Mouse (Mus musculus) lung, postnatal 0 days (tissue): ENCODE results near the gene Zfp943. TPM values are rescaled to one million over a fixed set of nuclear protein-coding genes. Genes with fewer than 3 reads are reported as not detected.
"Not testable (repeated sequence)": the region's sequence is repeated elsewhere in the genome, so short reads cannot be mapped to it uniquely, and the experiment has no call there.

Source experiments
- ATAC-seq: fragments of 200-750 bp; cut with Nextera tagmentation; 2 replicates; pipeline ENCODE4 v1.8.0; 2017; ENCODE audit warnings: moderate library complexity
- DNase-seq: peaks from one replicate; pipeline ENCODE4 v3.0.0-alpha.2; 2016; ENCODE audit warnings: low spot score
- H3K27ac ChIP-seq: fragments of 300-500 bp; sonication (generic); 2 replicates; pipeline ENCODE4 v1.5.1; 2014; ENCODE audit warnings: antibody characterized with exemption, mild to moderate bottlenecking, low read length, mixed read lengths
- H3K27me3 ChIP-seq: fragments of 300-500 bp; sonication (generic); replicated peaks from 2 replicates; pipeline ENCODE4 v1.6.1; 2014; ENCODE audit warnings: low read length, mixed read lengths; ENCODE audit not compliant: insufficient read depth
- H3K36me3 ChIP-seq: fragments of 300-500 bp; sonication (generic); 2 replicates; pipeline ENCODE4 v1.6.1; 2014; ENCODE audit warnings: low read length, mixed read lengths; ENCODE audit not compliant: insufficient read depth
- H3K4me1 ChIP-seq: fragments of 300-500 bp; sonication (generic); 2 replicates; pipeline ENCODE4 v1.6.1; 2014; ENCODE audit warnings: antibody characterized with exemption, low read depth, low read length, mixed read lengths; ENCODE audit not compliant: insufficient read depth
- H3K4me2 ChIP-seq: fragments of 300-500 bp; sonication (generic); replicated peaks from 2 replicates; pipeline ENCODE4 v1.6.1; 2014; ENCODE audit warnings: low read depth, mild to moderate bottlenecking, low read length, moderate library complexity, mixed read lengths
- H3K4me3 ChIP-seq: fragments of 300-500 bp; sonication (generic); 2 replicates; pipeline ENCODE4 v1.5.1; 2014; ENCODE audit warnings: low read depth, low read length
- H3K9ac ChIP-seq: fragments of 300-500 bp; sonication (generic); replicated peaks from 2 replicates; pipeline ENCODE4 v1.6.1; 2014; ENCODE audit warnings: low read depth, mild to moderate bottlenecking
- H3K9me3 ChIP-seq: fragments of 300-500 bp; sonication (generic); 2 replicates; pipeline ENCODE4 v1.6.1; 2016; ENCODE audit warnings: low read length, mixed read lengths
- CTCF ChIP-seq: IDR thresholded peaks from 2 replicates; pipeline ENCODE4 v1.5.1; 2016; ENCODE audit warnings: antibody characterized with exemption, mild to moderate bottlenecking
- EP300 ChIP-seq: IDR thresholded peaks from 2 replicates; pipeline ENCODE4 v1.6.1; 2016; ENCODE audit warnings: antibody characterized with exemption, mild to moderate bottlenecking, control low read depth
- WGBS: fragments of 180-500 bp; shearing (Covaris S2); extraction: QIAGEN DNeasy Blood & Tissue Kit; methylation state at CpG from one replicate; pipeline ENCODE4 v1.1.7; 2014; 5-methylcytosine and 5-hydroxymethylcytosine counted together
- polyA plus RNA-seq: library from polyadenylated mRNA; unstranded; fragments of >200 nt; fragmentation: Nextera tagmentation; extraction: Ambion mirVana; gene quantifications from 2 replicates; pipeline ENCODE4 v1.2.1, GENCODE M21; 2015

The Zfp943 gene
- polyA plus RNA-seq, 1 experiment from 2014 or later, result 12.0 TPM

- DNase-seq, result peak; percentile 49
- H3K4me1 ChIP-seq, H3K9me3 ChIP-seq, H3K27me3 ChIP-seq, H3K9ac ChIP-seq, H3K4me3 ChIP-seq, H3K4me2 ChIP-seq, ATAC-seq, H3K27ac ChIP-seq, H3K36me3 ChIP-seq: not testable (repeated sequence)
- peak; percentile 73 for TF ChIP-seq CTCF
- WGBS, result 13% methylated on average over 3 of the region's 3 CpGs
These were observed 120.9 kb downstream of the Zfp943 start for GRCm38 (mm10) chr17:22083224-22083623.

GRCm38 (mm10) chr17:22118770-22119169 is 156.4 kb downstream of the Zfp943 start:
- Histone ChIP-seq H3K4me1 (no peaks in the 10 kb centered on the region), H3K27me3 (no peaks in the 10 kb centered on the region), H3K27ac (no peak overlapping the region), H3K9ac (no peak overlapping the region), H3K9me3 (no peaks in the 10 kb centered on the region), H3K36me3 (no peaks in the 10 kb centered on the region), H3K4me3 (no peak overlapping the region), H3K4me2 (no peak overlapping the region)
- DNase-seq (no peak), ATAC-seq (no peak)
- no peak for TF ChIP-seq EP300
- no peak for TF ChIP-seq CTCF

Other genes with a start within 250 kb of the Zfp943 start
- 3.5 and 4.6 TPM in 2 replicates for gene Zfp229, start 231.8 kb upstream of the Zfp943 start, polyA plus RNA-seq
- gene Zfp820, start 116.8 kb upstream of the Zfp943 start, polyA plus RNA-seq, result 4.3 and 4.8 TPM in 2 replicates
- gene Zfp995, start 52.6 kb upstream of the Zfp943 start, polyA plus RNA-seq, result 4.7 and 6.7 TPM in 2 replicates
- 9.5 and 10.5 TPM in 2 replicates for gene Zfp942, start 88 bp upstream of the Zfp943 start, polyA plus RNA-seq
- 1.6 and 1.9 TPM in 2 replicates for gene Zfp947, start 203.6 kb downstream of the Zfp943 start, polyA plus RNA-seq